Mouse (Mus musculus): ENCODE data around the gene Lrrc25. TPM values are rescaled to one million over a fixed set of nuclear protein-coding genes. Genes with fewer than 3 reads are reported as not detected.
A peak's percentile ranks its signal among the peaks of the same experiment; 100 is the strongest.

Lrrc25 gene
- total RNA-seq, 2 experiments from 2014 or later = 0.38 to 0.64 TPM

GRCm38 (mm10) chr8:70667071-70667470 is 51.1 kb downstream of the Lrrc25 start:
- intact Hi-C loops (cut with DNase I) = no loop called here
- peak; percentile 68 to 71 for DNase-seq

Other genes starting within 250 kb of the Lrrc25 start
- 1 to 10 TPM; 8.9 to 9.9 TPM for gene Comp, start 242.6 kb upstream of the Lrrc25 start, total RNA-seq (2021)
- gene Crtc1, start 176.6 kb upstream of the Lrrc25 start, total RNA-seq (2021) = 1 to 10 TPM; 5.3 to 7.5 TPM
- gene Klhl26, start 139.2 kb upstream of the Lrrc25 start, total RNA-seq (2021) = 1 to 10 TPM; 6.8 to 7.5 TPM
- gene Tmem59l, start 128.8 kb upstream of the Lrrc25 start, total RNA-seq (2021) = not detected
- gene Crlf1, start 123.0 kb upstream of the Lrrc25 start, total RNA-seq (2021) = 1 to 10 TPM; 3.4 to 3.8 TPM
- gene Rex1bd, start 109.4 kb upstream of the Lrrc25 start, total RNA-seq (2021) = 100 to 1,000 TPM; 126 to 128 TPM
- 100 to 1,000 TPM; 787 to 802 TPM for gene Uba52, start 105.4 kb upstream of the Lrrc25 start, total RNA-seq (2021)
- gene Fkbp8, start 88.4 kb upstream of the Lrrc25 start, total RNA-seq (2021) = 100 to 1,000 TPM in 1 of 2 experiments, 10 to 100 TPM in 1; 99.3 to 107 TPM
- 10 to 100 TPM; 67.7 to 74.7 TPM for gene Kxd1, start 88.2 kb upstream of the Lrrc25 start, total RNA-seq (2021)
- gene Ell, start 76.7 kb upstream of the Lrrc25 start, total RNA-seq (2021) = 10 to 100 TPM in 1 of 2 experiments, 1 to 10 TPM in 1; 9.6 to 10.5 TPM
- 1 to 10 TPM; 4.1 to 5.1 TPM for gene Isyna1, start 21.8 kb upstream of the Lrrc25 start, total RNA-seq (2021)
- 10 to 100 TPM; 12.5 to 15.9 TPM for gene Ssbp4, start 7.3 kb upstream of the Lrrc25 start, total RNA-seq (2021)
- gene Gdf15, start 16.3 kb downstream of the Lrrc25 start, total RNA-seq (2021) = under 1 TPM in 1 of 2 experiments, not detected in 1; 0.18 TPM
- gene Pgpep1, start 44.2 kb downstream of the Lrrc25 start, total RNA-seq (2021) = 10 to 100 TPM; 11.1 to 15.9 TPM
- gene Lsm4, start 57.1 kb downstream of the Lrrc25 start, total RNA-seq (2021) = 10 to 100 TPM; 54.9 to 63.3 TPM
- gene Jund, start 82.8 kb downstream of the Lrrc25 start, total RNA-seq (2021) = 10 to 100 TPM; 60.6 to 77.9 TPM
- under 1 TPM in 1 of 2 experiments, not detected in 1; 0.05 TPM for gene Iqcn, start 87.3 kb downstream of the Lrrc25 start, total RNA-seq (2021)
- not detected for gene Gm3336, start 102.4 kb downstream of the Lrrc25 start, total RNA-seq (2021)
- gene Pde4c, start 107.6 kb downstream of the Lrrc25 start, total RNA-seq (2021) = 1 to 10 TPM; 1.9 to 2.1 TPM
- gene Rab3a, start 138.5 kb downstream of the Lrrc25 start, total RNA-seq (2021) = 10 to 100 TPM; 36.8 to 37.3 TPM
- 10 to 100 TPM; 20.7 to 21.4 TPM for gene Mpv17l2, start 144.8 kb downstream of the Lrrc25 start, total RNA-seq (2021)
- gene Pik3r2, start 160.6 kb downstream of the Lrrc25 start, total RNA-seq (2021) = 10 to 100 TPM; 14.3 to 16.1 TPM
- gene Mast3, start 188.9 kb downstream of the Lrrc25 start, total RNA-seq (2021) = 1 to 10 TPM; 2.9 to 4.1 TPM
- under 1 TPM in 1 of 2 experiments, not detected in 1; 0.15 TPM for gene Il12rb1, start 192.3 kb downstream of the Lrrc25 start, total RNA-seq (2021)
- gene Arrdc2, start 223.6 kb downstream of the Lrrc25 start, total RNA-seq (2021) = 10 to 100 TPM; 47.9 to 92.8 TPM
- gene Kcnn1, start 247.1 kb downstream of the Lrrc25 start, total RNA-seq (2021) = 10 to 100 TPM; 12.8 to 18.3 TPM